Mouse (Mus musculus): ENCODE data around the gene Nrip2.

- TF ChIP-seq EP300 (IDR thresholded peaks at IDR 0.05; ENCODE audit: low read depth) (no peak), CTCF (IDR thresholded peaks at IDR 0.05; ENCODE audit: low read depth) (no peak)
Observed at GRCm38 (mm10) chr6:128437288-128437687, 38.2 kb downstream of the Nrip2 start.
